Mouse (Mus musculus): ENCODE data around the gene Atxn10. TPM values are rescaled to one million over a fixed set of nuclear protein-coding genes. Genes with fewer than 3 reads are reported as not detected.

The Atxn10 gene
- polyA plus RNA-seq, 1 experiment from 2014 or later = 190 TPM

- H3K27ac ChIP-seq (ENCODE audit: low read length) = no peak overlapping the region
- TF ChIP-seq CTCF (IDR thresholded peaks at IDR 0.05) = no peak
- no peak for TF ChIP-seq EP300 (IDR thresholded peaks at IDR 0.05)
- 72% methylated on average over 13 of the region's 13 CpGs for WGBS
- DNase-seq (ENCODE audit: low spot score) (no peak), ATAC-seq (no peak)
- no peaks in the 10 kb centered on the region for H3K27me3 ChIP-seq (replicated peaks; ENCODE audit: insufficient read depth, low read length)
- H3K4me2 ChIP-seq (replicated peaks; ENCODE audit: low read depth, low read length) = no peak overlapping the region
- H3K9me3 ChIP-seq (ENCODE audit: low read length) = no peaks in the 10 kb centered on the region
- H3K4me1 ChIP-seq (ENCODE audit: insufficient read depth, low read depth, low read length) = no peaks in the 10 kb centered on the region
- H3K4me3 ChIP-seq (ENCODE audit: low read depth, low read length) = no peak overlapping the region
- H3K9ac ChIP-seq (replicated peaks; ENCODE audit: low read depth) = no peak overlapping the region
- peaks cover 29% of the 10 kb centered on the region; the same call in 1 of the 2 replicates for H3K36me3 ChIP-seq (ENCODE audit: insufficient read depth, low read length)
These were observed 127.2 kb downstream of the Atxn10 start for GRCm38 (mm10) chr15:85463027-85463790.

GRCm38 (mm10) chr15:85464190-85464589 lies 128.1 kb downstream of the Atxn10 start:
- Histone ChIP-seq H3K9ac (replicated peaks; ENCODE audit: low read depth) (no peak overlapping the region), H3K9me3 (ENCODE audit: low read length) (no peaks in the 10 kb centered on the region), H3K4me2 (replicated peaks; ENCODE audit: low read depth, low read length) (no peak overlapping the region), H3K27ac (ENCODE audit: low read length) (no peak overlapping the region), H3K36me3 (ENCODE audit: insufficient read depth, low read length) (peaks cover 34% of the 10 kb centered on the region; the same call in 1 of the 2 replicates), H3K27me3 (replicated peaks; ENCODE audit: insufficient read depth, low read length) (no peaks in the 10 kb centered on the region), H3K4me1 (ENCODE audit: insufficient read depth, low read depth, low read length) (no peaks in the 10 kb centered on the region), H3K4me3 (ENCODE audit: low read depth, low read length) (no peak overlapping the region)
- DNase-seq (ENCODE audit: low spot score) (no peak), ATAC-seq (no peak)
- WGBS = 36% methylated on average over 5 of the region's 5 CpGs
- TF ChIP-seq EP300 (IDR thresholded peaks at IDR 0.05) = no peak
- TF ChIP-seq CTCF (IDR thresholded peaks at IDR 0.05) = no peak

GRCm38 (mm10) chr15:85464823-85465565 lies 128.9 kb downstream of the Atxn10 start:
- H3K4me2 ChIP-seq (replicated peaks; ENCODE audit: low read depth, low read length) = no peak overlapping the region
- no peak overlapping the region for H3K9ac ChIP-seq (replicated peaks; ENCODE audit: low read depth)
- no peak for TF ChIP-seq CTCF (IDR thresholded peaks at IDR 0.05)
- TF ChIP-seq EP300 (IDR thresholded peaks at IDR 0.05) = no peak
- H3K4me1 ChIP-seq (ENCODE audit: insufficient read depth, low read depth, low read length) = no peaks in the 10 kb centered on the region
- H3K27ac ChIP-seq (ENCODE audit: low read length) = no peak overlapping the region
- H3K4me3 ChIP-seq (ENCODE audit: low read depth, low read length) = no peak overlapping the region
- DNase-seq (ENCODE audit: low spot score) = no peak
- ATAC-seq = no peak
- H3K36me3 ChIP-seq (ENCODE audit: insufficient read depth, low read length) = peaks cover 34% of the 10 kb centered on the region; the same call in 1 of the 2 replicates
- no peaks in the 10 kb centered on the region for H3K9me3 ChIP-seq (ENCODE audit: low read length)
- H3K27me3 ChIP-seq (replicated peaks; ENCODE audit: insufficient read depth, low read length) = no peaks in the 10 kb centered on the region
- 55% methylated on average over 10 of the region's 10 CpGs for WGBS

GRCm38 (mm10) chr15:85466456-85467067 lies 130.5 kb downstream of the Atxn10 start:
- no peak overlapping the region for H3K4me3 ChIP-seq (ENCODE audit: low read depth, low read length)
- H3K4me1 ChIP-seq (ENCODE audit: insufficient read depth, low read depth, low read length) = no peaks in the 10 kb centered on the region
- TF ChIP-seq CTCF (IDR thresholded peaks at IDR 0.05) (no peak), EP300 (IDR thresholded peaks at IDR 0.05) (no peak)
- ATAC-seq = no peak
- no peak overlapping the region for H3K27ac ChIP-seq (ENCODE audit: low read length)
- H3K4me2 ChIP-seq (replicated peaks; ENCODE audit: low read depth, low read length) = no peak overlapping the region
- H3K27me3 ChIP-seq (replicated peaks; ENCODE audit: insufficient read depth, low read length) = no peaks in the 10 kb centered on the region
- H3K9me3 ChIP-seq (ENCODE audit: low read length) = no peaks in the 10 kb centered on the region
- no peak overlapping the region for H3K9ac ChIP-seq (replicated peaks; ENCODE audit: low read depth)
- DNase-seq (ENCODE audit: low spot score) = no peak
- 86% methylated on average over 5 of the region's 5 CpGs for WGBS
- peaks cover 34% of the 10 kb centered on the region; the same call in 1 of the 2 replicates for H3K36me3 ChIP-seq (ENCODE audit: insufficient read depth, low read length)

GRCm38 (mm10) chr15:85469401-85469800 lies 133.4 kb downstream of the Atxn10 start:
- H3K36me3 ChIP-seq (ENCODE audit: insufficient read depth, low read length) = 0 out of 2 replicates have a peak, but pooled peaks cover 19% of the 10 kb centered on the region
- no peak overlapping the region for H3K27ac ChIP-seq (ENCODE audit: low read length)
- no peaks in the 10 kb centered on the region for H3K9me3 ChIP-seq (ENCODE audit: low read length)
- no peak for ATAC-seq
- WGBS = 54% methylated on average over 6 of the region's 6 CpGs
- no peaks in the 10 kb centered on the region for H3K27me3 ChIP-seq (replicated peaks; ENCODE audit: insufficient read depth, low read length)
- no peaks in the 10 kb centered on the region for H3K4me1 ChIP-seq (ENCODE audit: insufficient read depth, low read depth, low read length)
- DNase-seq (ENCODE audit: low spot score) = no peak
- TF ChIP-seq CTCF (IDR thresholded peaks at IDR 0.05) (no peak), EP300 (IDR thresholded peaks at IDR 0.05) (no peak)
- no peak overlapping the region for H3K9ac ChIP-seq (replicated peaks; ENCODE audit: low read depth)
- no peak overlapping the region for H3K4me3 ChIP-seq (ENCODE audit: low read depth, low read length)
- no peak overlapping the region for H3K4me2 ChIP-seq (replicated peaks; ENCODE audit: low read depth, low read length)

GRCm38 (mm10) chr15:85474697-85475096 lies 138.7 kb downstream of the Atxn10 start:
- no peak overlapping the region for H3K4me2 ChIP-seq (replicated peaks; ENCODE audit: low read depth, low read length)
- H3K9ac ChIP-seq (replicated peaks; ENCODE audit: low read depth) = no peak overlapping the region
- 39% methylated on average over 3 of the region's 3 CpGs for WGBS
- DNase-seq (ENCODE audit: low spot score) = no peak
- no peaks in the 10 kb centered on the region for H3K27me3 ChIP-seq (replicated peaks; ENCODE audit: insufficient read depth, low read length)
- H3K27ac ChIP-seq (ENCODE audit: low read length) = no peak overlapping the region
- no peak overlapping the region for H3K4me3 ChIP-seq (ENCODE audit: low read depth, low read length)
- TF ChIP-seq EP300 (IDR thresholded peaks at IDR 0.05) (no peak), CTCF (IDR thresholded peaks at IDR 0.05) (no peak)
- no peaks in the 10 kb centered on the region for H3K9me3 ChIP-seq (ENCODE audit: low read length)
- no peaks in the 10 kb centered on the region for H3K4me1 ChIP-seq (ENCODE audit: insufficient read depth, low read depth, low read length)
- ATAC-seq = no peak
- H3K36me3 ChIP-seq (ENCODE audit: insufficient read depth, low read length) = no peaks in the 10 kb centered on the region
